Mouse (Mus musculus) ZHBTc4 (cell line): ENCODE measurements around the gene Vav3.
A peak's percentile ranks its signal among the peaks of the same experiment; 100 is the strongest.

Experiments
- DNase-seq: peaks from one replicate; pipeline ENCODE4 v3.0.0-alpha.2; 2011; ENCODE audit warnings: low read depth, low spot score

Gene Vav3

DNA sequence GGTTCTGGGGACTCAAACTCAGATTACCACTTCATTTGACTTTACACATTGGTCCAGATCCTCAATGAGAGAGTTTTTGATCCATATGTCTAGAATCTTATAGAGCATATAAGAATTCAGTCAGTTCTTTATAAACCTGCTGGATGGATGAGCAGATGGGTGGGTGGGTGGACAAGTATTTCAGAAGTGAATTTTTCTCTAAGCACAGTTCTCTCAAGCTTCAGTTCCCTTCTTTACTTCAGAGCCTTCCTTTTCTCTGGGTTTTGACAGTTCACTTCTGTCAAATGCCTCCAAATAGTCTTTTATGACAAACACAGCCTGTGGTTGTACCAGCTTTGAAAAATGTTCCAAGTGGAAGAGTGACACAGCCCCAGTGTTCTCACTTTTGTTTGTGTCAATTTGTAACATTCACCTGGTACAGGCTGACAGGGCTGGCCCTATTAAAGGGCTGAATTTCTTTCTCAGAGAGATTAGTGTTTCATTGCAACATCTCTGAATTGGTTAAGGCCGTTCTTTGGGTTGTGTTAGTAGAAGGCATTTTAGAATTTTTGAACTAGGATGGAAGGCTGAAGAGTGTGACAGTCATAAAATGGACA is 159.5 kb downstream of the Vav3 start:
- DNase-seq, result no peak

DNA sequence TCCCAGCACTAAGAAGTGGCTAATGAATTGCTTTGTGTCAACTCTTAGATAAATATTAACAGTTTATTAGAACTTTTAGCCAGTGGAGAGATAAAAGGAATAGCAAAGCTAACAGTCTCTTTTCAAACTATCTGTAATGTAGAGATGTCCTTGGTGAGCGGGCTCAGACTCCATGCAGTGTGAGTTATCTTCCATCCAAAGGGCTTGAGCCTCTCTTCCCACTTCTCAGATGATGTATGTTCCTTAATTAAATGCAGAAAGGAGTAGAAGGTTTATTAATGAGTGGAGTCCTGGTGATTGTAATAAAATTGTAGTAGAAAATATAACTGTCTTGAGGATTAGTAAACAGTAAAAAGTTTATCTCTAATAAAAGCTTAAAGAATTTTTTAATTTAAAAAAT is 169.3 kb downstream of the Vav3 start:
- no peak for DNase-seq

DNA sequence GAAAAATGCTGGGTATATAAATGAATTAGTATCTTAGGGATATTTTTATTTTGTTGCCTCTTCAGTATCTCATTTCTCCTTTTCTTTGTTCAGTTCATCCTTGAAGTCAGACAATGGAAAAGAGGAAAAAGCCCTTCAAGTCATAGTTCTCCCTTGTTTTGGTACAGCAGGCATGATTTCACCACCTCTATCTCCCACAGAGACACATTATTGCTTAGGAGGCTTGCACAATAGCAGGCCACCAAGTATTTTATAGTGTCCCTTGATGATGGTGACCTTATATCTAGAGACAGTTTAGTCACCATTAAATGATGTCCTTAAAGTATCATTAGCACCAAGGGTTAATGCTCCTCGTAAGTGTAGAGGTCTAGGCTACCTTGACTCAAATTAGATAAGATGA is 171.4 kb downstream of the Vav3 start:
- no peak for DNase-seq

GRCm38 (mm10) chr3:109515479-109515878 is 175.0 kb downstream of the Vav3 start:
- no peak for DNase-seq

GRCm38 (mm10) chr3:109516372-109516771 is 175.9 kb downstream of the Vav3 start:
- DNase-seq, result no peak

DNA sequence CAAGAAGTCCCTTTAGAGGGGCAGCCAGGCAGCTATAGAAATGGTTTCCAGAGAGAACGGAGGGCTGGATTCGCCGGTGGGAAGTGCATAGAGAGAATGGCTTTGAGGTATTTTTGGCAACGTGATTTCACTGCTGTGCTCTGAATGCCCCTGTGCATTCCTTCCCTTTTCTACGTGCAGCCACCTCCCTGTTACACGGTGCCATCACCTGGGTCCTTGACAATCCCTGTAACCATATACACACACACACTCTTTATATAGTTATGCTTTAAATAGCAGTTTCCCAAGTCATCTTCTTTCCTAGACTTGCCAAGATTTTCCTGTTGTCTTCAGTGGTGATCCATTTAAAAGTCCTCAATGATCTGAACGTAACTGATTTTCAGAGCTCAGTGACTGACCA is 181.7 kb downstream of the Vav3 start:
- no peak for DNase-seq

DNA sequence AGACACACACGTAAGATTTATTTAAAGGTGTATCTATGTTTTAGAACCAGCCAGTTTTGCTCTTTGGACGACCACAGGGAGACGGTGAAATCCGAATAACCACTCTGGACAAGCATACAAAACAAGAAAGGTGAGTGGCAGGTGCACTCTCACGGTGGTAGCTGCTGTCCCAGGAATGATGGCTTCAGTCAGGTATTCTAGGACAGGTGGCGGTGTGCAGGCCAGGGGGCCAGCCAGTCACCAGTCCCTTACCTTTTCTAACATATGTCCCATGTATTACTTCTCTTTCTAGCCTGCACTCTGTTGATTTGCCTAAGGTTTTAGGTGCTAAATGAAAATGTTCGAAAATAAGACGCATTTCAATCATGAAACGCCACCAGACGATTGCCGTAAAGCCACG is 185.4 kb downstream of the Vav3 start:
- no peak for DNase-seq

- DNase-seq, result peak; percentile 85
Measured at GRCm38 (mm10) chr3:109526246-109526645, 185.8 kb downstream of the Vav3 start.

- peak; percentile 6 for DNase-seq
Measured at GRCm38 (mm10) chr3:109526651-109527050, 186.2 kb downstream of the Vav3 start.

GRCm38 (mm10) chr3:109528688-109529087 is 188.2 kb downstream of the Vav3 start:
- DNase-seq, result no peak

GRCm38 (mm10) chr3:109537686-109538085 is 197.2 kb downstream of the Vav3 start:
- DNase-seq, result no peak

DNA sequence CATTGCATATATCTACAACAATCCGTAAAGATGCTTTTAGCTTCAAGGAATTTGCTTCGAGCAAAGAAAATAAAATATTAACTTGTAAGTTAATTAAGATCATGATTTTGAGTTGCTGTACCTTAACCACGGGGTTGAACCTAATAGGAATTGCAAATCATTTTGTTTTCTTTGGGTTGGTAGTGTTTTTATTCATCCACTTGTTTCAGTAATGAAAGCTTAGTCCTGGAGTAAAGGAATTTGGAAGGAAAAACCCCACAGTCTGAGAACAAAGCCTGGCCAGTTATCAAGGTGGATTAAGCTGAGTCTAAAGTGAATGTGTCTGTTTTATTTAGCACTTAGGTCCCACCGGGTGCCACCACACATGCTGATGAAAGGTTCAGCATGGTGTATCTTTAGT is 199.6 kb downstream of the Vav3 start:
- DNase-seq, result no peak

DNA sequence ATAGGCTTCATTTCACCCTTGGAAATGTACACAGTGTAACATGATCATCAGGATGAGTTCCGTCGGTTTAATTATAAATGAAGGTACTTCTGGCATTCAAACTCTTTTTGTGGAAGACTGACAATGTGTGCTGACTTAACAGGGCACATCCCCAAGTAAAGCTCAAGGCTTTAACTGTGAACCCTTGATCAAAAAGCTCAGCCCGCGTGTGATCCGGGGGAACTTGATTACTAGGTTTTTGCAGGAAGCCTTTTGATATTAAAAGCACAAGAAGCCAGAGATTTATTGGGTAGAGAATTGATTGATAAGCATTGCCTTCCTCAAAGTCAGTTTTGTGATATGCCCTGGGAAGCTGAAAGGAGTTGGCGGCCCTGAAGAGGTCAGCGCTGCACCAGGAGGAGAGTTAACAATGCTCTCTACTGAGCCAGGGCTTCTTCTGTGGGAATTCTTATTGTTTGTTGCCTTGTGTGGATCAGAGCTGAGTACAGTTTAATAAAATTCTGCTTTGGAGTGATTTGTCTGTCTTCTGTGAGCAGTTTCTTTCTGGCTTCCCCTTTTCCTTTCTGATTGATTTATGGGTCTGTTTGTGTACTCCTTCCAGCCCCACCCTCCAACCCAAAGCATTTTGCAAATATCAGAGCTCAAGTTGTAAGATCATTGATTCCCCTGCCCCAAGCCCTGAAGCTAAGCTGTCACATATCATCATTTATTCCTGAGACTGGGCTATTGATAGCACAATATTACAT is 204.2 kb downstream of the Vav3 start:
- DNase-seq, result no peak

DNA sequence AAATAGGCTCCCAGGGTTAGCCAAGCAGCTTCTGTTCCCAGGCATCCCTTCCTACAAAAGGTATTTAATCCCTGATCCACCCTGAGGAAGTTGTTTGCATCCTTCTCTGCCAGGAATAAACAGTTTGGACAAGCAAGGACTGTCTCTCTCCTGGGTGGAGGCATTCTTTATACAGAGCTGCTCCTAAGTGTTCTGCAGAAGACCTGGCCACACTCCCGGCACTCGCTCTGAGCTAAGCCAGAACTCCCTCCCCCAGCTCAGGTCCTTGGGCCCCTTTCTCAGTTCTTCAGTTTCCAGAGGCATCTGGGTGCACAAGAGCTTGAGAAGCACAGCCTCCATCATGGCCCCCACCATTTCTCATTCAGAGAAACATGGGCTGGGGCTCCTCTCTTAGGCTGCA is 216.9 kb downstream of the Vav3 start:
- no peak for DNase-seq

DNA sequence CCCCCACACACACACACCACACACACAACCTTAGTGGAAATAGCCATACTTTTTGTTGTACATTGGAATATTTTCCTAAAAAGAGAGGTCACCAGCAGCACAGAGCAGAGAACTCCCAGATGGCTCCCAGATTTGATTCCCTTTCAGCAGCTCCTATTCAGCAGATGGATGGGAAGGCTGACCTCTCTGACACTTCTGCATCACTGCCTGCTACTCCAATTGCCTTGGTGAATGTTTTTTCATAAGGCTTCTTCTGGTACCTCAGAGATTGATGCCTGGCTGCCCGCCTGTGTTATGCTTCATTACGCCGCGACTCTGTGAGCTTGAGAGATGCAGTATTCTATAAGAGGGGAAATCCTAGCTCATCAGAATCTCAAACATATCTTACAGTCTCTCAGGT is 220.8 kb downstream of the Vav3 start:
- no peak for DNase-seq

GRCm38 (mm10) chr3:109561776-109562175 is 221.3 kb downstream of the Vav3 start:
- DNase-seq, result no peak

DNA sequence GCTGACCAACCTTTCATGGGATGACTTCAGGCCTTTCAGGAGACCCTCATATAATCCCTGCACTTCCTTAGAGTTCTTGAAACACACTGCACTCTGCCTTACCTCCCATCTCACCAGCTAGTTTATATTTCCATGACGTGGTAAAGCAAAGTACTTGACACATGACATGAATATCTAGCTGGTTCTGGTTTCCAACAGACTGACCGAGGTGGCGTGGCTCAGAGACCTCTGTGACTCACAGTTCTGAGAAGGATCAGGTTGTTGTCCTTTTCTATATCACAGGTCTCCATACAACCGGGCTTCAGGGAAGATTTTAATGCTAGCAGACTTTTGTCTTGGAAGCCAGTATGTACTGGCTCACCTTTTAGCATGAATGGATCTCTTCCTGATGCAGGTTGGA is 221.8 kb downstream of the Vav3 start:
- no peak for DNase-seq

- no peak for DNase-seq
Measured at GRCm38 (mm10) chr3:109564443-109564842, 224.0 kb downstream of the Vav3 start.

GRCm38 (mm10) chr3:109568542-109569265 is 228.3 kb downstream of the Vav3 start:
- DNase-seq, result peak; percentile 37

GRCm38 (mm10) chr3:109571483-109571882 is 231.0 kb downstream of the Vav3 start:
- DNase-seq, result no peak

DNA sequence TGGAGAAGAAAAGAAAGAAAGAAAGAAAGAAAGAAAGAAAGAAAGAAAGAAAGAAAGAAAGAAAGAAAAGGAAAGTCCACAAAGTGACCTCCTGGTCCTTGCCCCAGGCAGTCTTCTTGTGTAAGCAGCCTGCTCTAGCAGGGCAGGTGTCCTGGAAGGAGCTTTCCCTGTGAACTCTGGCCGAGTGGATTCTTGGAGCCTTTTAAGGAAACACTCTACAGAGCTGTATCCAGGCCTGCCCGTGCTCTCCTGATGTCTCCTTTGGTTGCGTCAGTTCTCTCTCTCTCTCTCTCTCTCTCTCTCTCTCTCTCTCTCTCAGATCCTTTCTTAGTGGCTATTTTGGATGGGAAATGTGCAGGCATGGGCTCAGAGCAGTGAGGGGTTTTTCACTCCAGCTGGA is 232.4 kb downstream of the Vav3 start:
- no peak for DNase-seq

- DNase-seq, result no peak
Measured at GRCm38 (mm10) chr3:109573549-109574146, 233.2 kb downstream of the Vav3 start.
